Mouse (Mus musculus): Measurements from ENCODE around the gene Cldn16. TPM values are rescaled to one million over a fixed set of nuclear protein-coding genes. Genes with fewer than 3 reads are reported as not detected.

The Cldn16 gene
- total RNA-seq, 1 experiment from 2014 or later: not detected

GRCm38 (mm10) chr16:26527931-26528666 lies 65.2 kb downstream of the Cldn16 start:
- no peak for ATAC-seq (replicated peaks in 1 of 2; ENCODE audit: insufficient read depth in 1 of 2, low FRiP score in 2 of 2, low TSS enrichment in 1 of 2, low read depth in 1 of 2, poor library complexity in 2 of 2, severe bottlenecking in 2 of 2)

- ATAC-seq (replicated peaks in 1 of 2; ENCODE audit: insufficient read depth in 1 of 2, low FRiP score in 2 of 2, low TSS enrichment in 1 of 2, low read depth in 1 of 2, poor library complexity in 2 of 2, severe bottlenecking in 2 of 2): no peak
Observed at GRCm38 (mm10) chr16:26530451-26530850, 67.5 kb downstream of the Cldn16 start.

- no peak for ATAC-seq (replicated peaks in 1 of 2; ENCODE audit: insufficient read depth in 1 of 2, low FRiP score in 2 of 2, low TSS enrichment in 1 of 2, low read depth in 1 of 2, poor library complexity in 2 of 2, severe bottlenecking in 2 of 2)
Observed at GRCm38 (mm10) chr16:26532287-26532686, 69.4 kb downstream of the Cldn16 start.

Other genes starting within 250 kb of the Cldn16 start
- 0.50 and 1.6 TPM in 2 replicates for gene Cldn1, start 91.3 kb upstream of the Cldn16 start, total RNA-seq (2017)
- not detected in 2 replicates for gene Tmem207, start 63.6 kb downstream of the Cldn16 start, total RNA-seq (2017)
- 14.4 and 14.6 TPM in 2 replicates for gene Il1rap, start 118.6 kb downstream of the Cldn16 start, total RNA-seq (2017)